Mouse (Mus musculus) kidney, embryonic 14.5 days (tissue): ENCODE results near the gene Gm11213. TPM values are rescaled to one million over a fixed set of nuclear protein-coding genes. Genes with fewer than 3 reads are reported as not detected.

Experiments
- ATAC-seq: fragments of 200-750 bp; cut with Nextera tagmentation; 2 replicates; pipeline ENCODE4 v1.8.0; 2017; ENCODE audit warnings: moderate number of reproducible peaks, mild to moderate bottlenecking, moderate TSS enrichment, moderate library complexity; ENCODE audit not compliant: low FRiP score, low TSS enrichment
- H3K27ac ChIP-seq: fragments of 300-500 bp; sonication (generic); 2 replicates; pipeline ENCODE4 v1.5.1; 2014; ENCODE audit warnings: low read depth, mild to moderate bottlenecking, low read length, moderate library complexity, mixed read lengths
- H3K27me3 ChIP-seq: fragments of 300-500 bp; sonication (generic); 2 replicates; pipeline ENCODE4 v1.6.1; 2014; ENCODE audit warnings: mild to moderate bottlenecking, low read length; ENCODE audit not compliant: control insufficient read depth, insufficient read depth
- H3K36me3 ChIP-seq: fragments of 300-500 bp; sonication (generic); 2 replicates; pipeline ENCODE4 v1.6.1; 2014; ENCODE audit warnings: low read length, mixed read lengths; ENCODE audit not compliant: control insufficient read depth, insufficient read depth
- H3K4me1 ChIP-seq: fragments of 300-500 bp; sonication (generic); 2 replicates; pipeline ENCODE4 v1.6.1; 2014; ENCODE audit warnings: low read length, mixed read lengths; ENCODE audit not compliant: control insufficient read depth, insufficient read depth
- H3K4me2 ChIP-seq: fragments of 300-500 bp; sonication (generic); replicated peaks from 2 replicates; pipeline ENCODE4 v1.6.1; 2014; ENCODE audit warnings: low read depth, mild to moderate bottlenecking, low read length
- H3K4me3 ChIP-seq: fragments of 300-500 bp; sonication (generic); 2 replicates; pipeline ENCODE4 v1.5.1; 2014; ENCODE audit warnings: mild to moderate bottlenecking, low read length
- H3K9ac ChIP-seq: fragments of 300-500 bp; sonication (generic); 2 replicates; pipeline ENCODE4 v1.6.1; 2014; ENCODE audit warnings: low read depth, mild to moderate bottlenecking, low read length, moderate library complexity
- H3K9me3 ChIP-seq: fragments of 300-500 bp; sonication (generic); 2 replicates; pipeline ENCODE4 v1.6.1; 2016; ENCODE audit warnings: low read length; ENCODE audit not compliant: control insufficient read depth
- WGBS: fragments of 180-500 bp; shearing (Covaris S2); extraction: QIAGEN DNeasy Blood & Tissue Kit; methylation state at CpG from one replicate; pipeline ENCODE4 v1.1.7; 2014; 5-methylcytosine and 5-hydroxymethylcytosine counted together
- polyA plus RNA-seq: library from polyadenylated mRNA; unstranded; fragments of >200 nt; fragmentation: Nextera tagmentation; extraction: Ambion mirVana; gene quantifications from 2 replicates; pipeline ENCODE4 v1.2.1, GENCODE M21; 2014

Gm11213 gene
- polyA plus RNA-seq, 1 experiment from 2014 or later: not detected

GRCm38 (mm10) chr4:63590538-63590937, 14.5 kb downstream of the Gm11213 start:
- Histone ChIP-seq H3K4me3 (no peak overlapping the region), H3K9ac (no peak overlapping the region), H3K36me3 (no peaks in the 10 kb centered on the region), H3K9me3 (no peaks in the 10 kb centered on the region), H3K4me1 (peaks cover 7% of the 10 kb centered on the region; the same call in 1 of the 2 replicates), H3K4me2 (no peak overlapping the region), H3K27ac (no peak overlapping the region), H3K27me3 (no peaks in the 10 kb centered on the region)
- ATAC-seq: no peak
- WGBS: 75% methylated on average over 4 of the region's 4 CpGs

- H3K4me1 ChIP-seq: peaks cover 8% of the 10 kb centered on the region; the same call in 1 of the 2 replicates
- no peak for ATAC-seq
- no peak overlapping the region for H3K4me3 ChIP-seq
- no peaks in the 10 kb centered on the region for H3K36me3 ChIP-seq
- H3K27me3 ChIP-seq: no peaks in the 10 kb centered on the region
- H3K4me2 ChIP-seq: no peak overlapping the region
- 87% methylated on average over 7 of the region's 7 CpGs for WGBS
- no peak overlapping the region for H3K9ac ChIP-seq
- no peaks in the 10 kb centered on the region for H3K9me3 ChIP-seq
- no peak overlapping the region for H3K27ac ChIP-seq
Measured at GRCm38 (mm10) chr4:63589987-63590386, 15.1 kb downstream of the Gm11213 start.

- no peak for ATAC-seq
- H3K9ac ChIP-seq: no peak overlapping the region
- H3K27ac ChIP-seq: no peak overlapping the region
- 73% methylated on average over 2 of the region's 2 CpGs for WGBS
- H3K4me1 ChIP-seq: peaks cover 3% of the 10 kb centered on the region; the same call in 1 of the 2 replicates
- H3K9me3 ChIP-seq: no peaks in the 10 kb centered on the region
- H3K4me2 ChIP-seq: no peak overlapping the region
- no peaks in the 10 kb centered on the region for H3K27me3 ChIP-seq
- no peak overlapping the region for H3K4me3 ChIP-seq
- H3K36me3 ChIP-seq: no peaks in the 10 kb centered on the region
Measured at GRCm38 (mm10) chr4:63586240-63586639, 18.8 kb downstream of the Gm11213 start.

GRCm38 (mm10) chr4:63585216-63585615, 19.8 kb downstream of the Gm11213 start:
- no peak overlapping the region for H3K4me2 ChIP-seq
- H3K9me3 ChIP-seq: no peaks in the 10 kb centered on the region
- no peak overlapping the region for H3K27ac ChIP-seq
- H3K36me3 ChIP-seq: no peaks in the 10 kb centered on the region
- peaks cover 3% of the 10 kb centered on the region; the same call in 1 of the 2 replicates for H3K4me1 ChIP-seq
- no peak overlapping the region for H3K4me3 ChIP-seq
- 45% methylated on average over 10 of the region's 10 CpGs for WGBS
- no peaks in the 10 kb centered on the region for H3K27me3 ChIP-seq
- peak; percentile 62 for ATAC-seq
- H3K9ac ChIP-seq: no peak overlapping the region

GRCm38 (mm10) chr4:63582580-63582979, 22.5 kb downstream of the Gm11213 start:
- Histone ChIP-seq H3K4me3 (no peak overlapping the region), H3K27me3 (no peaks in the 10 kb centered on the region), H3K36me3 (no peaks in the 10 kb centered on the region), H3K9ac (no peak overlapping the region), H3K27ac (no peak overlapping the region), H3K4me2 (no peak overlapping the region), H3K9me3 (peaks cover 2% of the 10 kb centered on the region; the same call in 1 of the 2 replicates), H3K4me1 (peaks cover 3% of the 10 kb centered on the region; the same call in 1 of the 2 replicates)
- ATAC-seq: no peak
- 64% methylated on average over 5 of the region's 5 CpGs for WGBS

DNA sequence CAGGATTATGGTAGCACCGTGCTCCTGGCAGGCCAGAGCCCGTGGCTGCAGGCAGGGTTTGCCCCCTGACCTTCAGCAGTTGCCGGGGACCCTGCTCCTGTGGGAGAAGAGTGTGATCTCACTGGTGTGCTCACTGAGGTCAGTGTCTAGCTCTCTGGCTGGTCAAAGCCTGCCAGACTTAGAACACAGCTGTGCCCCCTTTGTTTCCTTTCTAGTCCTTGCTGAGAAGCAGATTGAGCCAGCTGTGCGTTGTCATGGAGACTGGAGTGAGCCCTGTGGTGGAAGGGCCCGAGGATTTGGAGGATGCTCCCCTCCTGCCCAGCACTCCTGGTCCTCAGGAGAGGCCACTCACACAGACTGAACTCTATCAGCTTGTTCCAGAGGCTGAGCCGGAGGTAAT, 25.0 kb downstream of the Gm11213 start:
- 49% methylated on average over 6 of the region's 6 CpGs for WGBS
- no peak overlapping the region for H3K27ac ChIP-seq
- H3K4me1 ChIP-seq: no peaks in the 10 kb centered on the region
- H3K9me3 ChIP-seq: peaks cover 5% of the 10 kb centered on the region; the same call in 1 of the 2 replicates
- H3K9ac ChIP-seq: no peak overlapping the region
- H3K4me3 ChIP-seq: no peak overlapping the region
- ATAC-seq: peak; percentile 43; the same call in 1 of the 2 replicates
- no peaks in the 10 kb centered on the region for H3K27me3 ChIP-seq
- no peaks in the 10 kb centered on the region for H3K36me3 ChIP-seq
- no peak overlapping the region for H3K4me2 ChIP-seq

DNA sequence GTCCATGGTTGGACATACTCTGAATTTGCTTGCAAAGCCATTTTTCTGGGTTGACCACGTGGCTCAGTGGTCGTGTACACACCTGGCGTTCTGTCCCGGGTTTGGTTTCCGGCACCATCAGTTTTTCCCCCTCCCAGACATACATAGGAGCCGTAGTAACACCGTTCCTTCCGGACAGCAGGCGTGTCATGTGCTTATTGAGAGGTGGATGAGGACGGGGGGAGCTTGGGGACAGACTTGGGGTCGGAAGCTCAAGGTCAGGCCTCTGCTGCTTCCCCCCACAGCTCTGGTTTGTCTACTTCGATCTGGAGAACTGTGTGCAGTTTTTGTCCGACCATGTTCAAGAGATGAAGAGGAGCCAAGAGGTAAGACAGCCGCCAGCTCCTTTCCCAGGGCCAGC, 25.4 kb downstream of the Gm11213 start:
- WGBS: 86% methylated on average over 14 of the region's 14 CpGs
- Histone ChIP-seq H3K4me1 (no peaks in the 10 kb centered on the region), H3K4me2 (no peak overlapping the region), H3K4me3 (no peak overlapping the region), H3K36me3 (no peaks in the 10 kb centered on the region), H3K9ac (no peak overlapping the region), H3K27me3 (no peaks in the 10 kb centered on the region), H3K27ac (no peak overlapping the region), H3K9me3 (peaks cover 5% of the 10 kb centered on the region; the same call in 1 of the 2 replicates)
- ATAC-seq: no peak

DNA sequence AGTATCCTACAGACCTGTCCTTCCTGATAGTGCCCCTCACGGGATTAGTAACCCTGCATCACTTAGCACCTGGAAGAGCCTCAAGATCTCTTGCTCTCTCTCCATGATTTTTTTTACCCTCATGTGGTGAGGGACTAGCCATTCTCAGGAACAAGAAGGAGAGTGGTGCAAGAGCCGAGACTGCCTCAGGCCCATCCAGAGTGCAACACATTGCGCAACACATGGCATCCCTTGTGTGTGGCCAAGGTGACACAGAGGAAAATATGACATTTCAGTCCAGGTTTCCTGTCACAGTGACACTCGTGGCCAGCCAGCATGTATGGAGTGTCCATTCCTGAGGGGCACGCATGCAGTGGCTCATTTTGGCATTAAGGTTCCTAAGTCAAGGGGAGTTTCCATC, 32.4 kb downstream of the Gm11213 start:
- H3K36me3 ChIP-seq: no peaks in the 10 kb centered on the region
- H3K4me3 ChIP-seq: no peak overlapping the region
- no peak overlapping the region for H3K9ac ChIP-seq
- H3K27me3 ChIP-seq: no peaks in the 10 kb centered on the region
- H3K4me2 ChIP-seq: no peak overlapping the region
- 89% methylated on average over 5 of the region's 5 CpGs for WGBS
- no peak for ATAC-seq
- no peaks in the 10 kb centered on the region for H3K4me1 ChIP-seq
- peaks cover 6% of the 10 kb centered on the region; the same call in 1 of the 2 replicates for H3K9me3 ChIP-seq
- H3K27ac ChIP-seq: no peak overlapping the region

DNA sequence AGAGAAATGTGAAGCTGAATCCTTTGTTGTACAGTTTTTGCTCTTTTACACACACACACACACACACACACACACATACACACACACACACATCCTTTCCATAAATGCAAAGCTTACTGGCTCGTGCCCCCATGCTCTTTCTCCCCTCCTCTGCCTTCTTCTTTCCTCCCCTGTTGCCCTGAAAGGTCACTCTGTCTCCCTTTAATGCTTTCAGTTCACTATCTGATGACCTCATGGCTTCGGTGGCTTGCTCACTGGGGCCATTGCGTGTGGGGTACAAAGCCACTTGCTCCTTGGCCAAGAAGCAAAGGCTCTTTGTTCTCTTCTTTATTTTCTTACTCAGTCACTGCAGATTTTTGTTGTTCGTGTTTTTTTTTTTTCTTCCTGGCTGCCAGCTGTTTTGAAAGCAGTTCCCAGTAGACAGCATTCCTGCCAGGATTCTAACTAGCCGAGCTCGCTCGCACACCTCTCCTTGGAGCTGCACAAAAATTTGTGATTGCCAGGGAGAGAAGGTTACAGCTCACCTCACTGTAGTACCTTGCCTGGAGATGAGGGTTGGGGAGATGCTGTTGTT, 34.8 kb downstream of the Gm11213 start:
- Histone ChIP-seq H3K27ac (no peak overlapping the region), H3K4me1 (no peaks in the 10 kb centered on the region), H3K9me3 (peaks cover 3% of the 10 kb centered on the region; the same call in 1 of the 2 replicates), H3K4me3 (no peak overlapping the region), H3K36me3 (no peaks in the 10 kb centered on the region), H3K27me3 (no peaks in the 10 kb centered on the region), H3K9ac (no peak overlapping the region), H3K4me2 (no peak overlapping the region)
- WGBS: 34% methylated on average over 7 of the region's 7 CpGs
- no peak for ATAC-seq
